Mouse (Mus musculus) activated CD4-positive, CD25-positive, alpha-beta regulatory T cell, adult 9 weeks (primary cell): ENCODE data around the gene Olfr1459. TPM values are rescaled to one million over a fixed set of nuclear protein-coding genes. Genes with fewer than 3 reads are reported as not detected.

Source experiments
- polyA plus RNA-seq: library from polyadenylated mRNA; unstranded; fragments of 100-300 nt; shearing (Covaris generic); gene quantifications from one replicate; pipeline ENCODE4 v1.2.1, GENCODE M21; 2017

Gene Olfr1459
- polyA plus RNA-seq, result not detected

DNA sequence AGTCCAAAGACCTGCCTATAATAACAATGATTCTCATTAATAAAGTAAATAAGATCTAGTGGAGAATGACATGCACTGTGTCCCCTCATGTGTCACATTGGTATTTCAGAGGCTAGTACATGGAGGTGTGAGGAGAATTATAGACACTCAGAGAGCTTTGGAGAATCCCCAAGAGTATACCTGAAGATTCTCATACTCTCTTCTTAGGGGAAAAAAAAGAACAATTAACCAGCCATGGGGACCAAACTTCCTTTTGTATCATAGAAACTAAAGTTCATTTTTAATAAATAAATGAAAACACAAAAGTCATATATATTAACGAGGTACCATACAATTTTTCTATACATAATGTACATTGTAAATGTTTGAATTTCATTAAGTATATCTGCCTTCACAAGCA lies at the start of gene Olfr1459:
Gene Olfr1459 (minus strand): TSS at position 101 of the 400 bp plus-strand sequence.

GRCm38 (mm10) chr19:13185434-13185833 lies 36.1 kb upstream of the Olfr1459 start, which contains the start of gene Olfr1462:
Olfr1462 (plus strand) TSS chr19:13185734.

DNA sequence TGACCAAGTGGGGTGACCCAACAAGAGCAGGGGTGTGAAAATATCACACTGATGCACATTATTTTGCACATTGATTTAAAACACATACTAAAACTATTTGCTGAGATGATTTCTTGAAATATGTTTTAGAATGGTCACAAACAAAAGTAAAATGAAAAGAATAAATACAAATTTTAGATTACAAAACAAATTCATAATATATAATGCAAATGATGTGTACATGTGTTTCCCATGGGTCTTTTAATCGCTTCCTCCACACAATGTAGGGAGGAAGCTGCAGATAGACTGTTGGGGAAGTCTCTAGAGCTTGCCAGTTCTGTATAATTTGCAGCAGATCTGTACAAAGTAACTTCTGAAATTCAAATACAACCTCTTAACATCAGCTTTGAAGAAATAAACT lies 13.4 kb upstream of the Olfr1459 start, which contains the start of gene Olfr1461:
Gene Olfr1461 (plus strand): TSS at position 301 of the 400 bp plus-strand sequence.

GRCm38 (mm10) chr19:13106675-13107074 lies 42.7 kb downstream of the Olfr1459 start, which contains the start of gene Olfr1458:
Olfr1458 (minus strand) TSS chr19:13106775.

GRCm38 (mm10) chr19:13097791-13098190 lies 51.6 kb downstream of the Olfr1459 start, which contains the start of gene Olfr1457:
Olfr1457 (minus strand) TSS chr19:13097891.

Other genes with a start within 250 kb of the Olfr1459 start
- gene Olfr1447, start 245.8 kb downstream of the Olfr1459 start, polyA plus RNA-seq, result not detected
- gene Olfr1448, start 225.1 kb downstream of the Olfr1459 start, polyA plus RNA-seq, result not detected
- gene Olfr1449, start 218.7 kb downstream of the Olfr1459 start, polyA plus RNA-seq, result not detected
- gene Olfr1450, start 199.3 kb downstream of the Olfr1459 start, polyA plus RNA-seq, result not detected
- gene Olfr1451, start 154.5 kb downstream of the Olfr1459 start, polyA plus RNA-seq, result not detected
- not detected for gene Olfr1453, start 121.2 kb downstream of the Olfr1459 start, polyA plus RNA-seq
- gene Olfr1454, start 88.9 kb downstream of the Olfr1459 start, polyA plus RNA-seq, result not detected
- not detected for gene Olfr1457, start 51.7 kb downstream of the Olfr1459 start, polyA plus RNA-seq
- not detected for gene Olfr1458, start 42.8 kb downstream of the Olfr1459 start, polyA plus RNA-seq
- not detected for gene Olfr1461, start 13.5 kb upstream of the Olfr1459 start, polyA plus RNA-seq
- not detected for gene Olfr1462, start 36.2 kb upstream of the Olfr1459 start, polyA plus RNA-seq
- gene Olfr1463, start 81.8 kb upstream of the Olfr1459 start, polyA plus RNA-seq, result not detected
- not detected for gene Olfr1465, start 166.0 kb upstream of the Olfr1459 start, polyA plus RNA-seq
- not detected for gene Olfr1466, start 189.3 kb upstream of the Olfr1459 start, polyA plus RNA-seq
- gene Olfr1467, start 212.7 kb upstream of the Olfr1459 start, polyA plus RNA-seq, result not detected